Mouse (Mus musculus): Measurements from ENCODE around the gene Ube2b.
A peak's percentile ranks its signal among the peaks of the same experiment; 100 is the strongest.

Ube2b gene

DNA sequence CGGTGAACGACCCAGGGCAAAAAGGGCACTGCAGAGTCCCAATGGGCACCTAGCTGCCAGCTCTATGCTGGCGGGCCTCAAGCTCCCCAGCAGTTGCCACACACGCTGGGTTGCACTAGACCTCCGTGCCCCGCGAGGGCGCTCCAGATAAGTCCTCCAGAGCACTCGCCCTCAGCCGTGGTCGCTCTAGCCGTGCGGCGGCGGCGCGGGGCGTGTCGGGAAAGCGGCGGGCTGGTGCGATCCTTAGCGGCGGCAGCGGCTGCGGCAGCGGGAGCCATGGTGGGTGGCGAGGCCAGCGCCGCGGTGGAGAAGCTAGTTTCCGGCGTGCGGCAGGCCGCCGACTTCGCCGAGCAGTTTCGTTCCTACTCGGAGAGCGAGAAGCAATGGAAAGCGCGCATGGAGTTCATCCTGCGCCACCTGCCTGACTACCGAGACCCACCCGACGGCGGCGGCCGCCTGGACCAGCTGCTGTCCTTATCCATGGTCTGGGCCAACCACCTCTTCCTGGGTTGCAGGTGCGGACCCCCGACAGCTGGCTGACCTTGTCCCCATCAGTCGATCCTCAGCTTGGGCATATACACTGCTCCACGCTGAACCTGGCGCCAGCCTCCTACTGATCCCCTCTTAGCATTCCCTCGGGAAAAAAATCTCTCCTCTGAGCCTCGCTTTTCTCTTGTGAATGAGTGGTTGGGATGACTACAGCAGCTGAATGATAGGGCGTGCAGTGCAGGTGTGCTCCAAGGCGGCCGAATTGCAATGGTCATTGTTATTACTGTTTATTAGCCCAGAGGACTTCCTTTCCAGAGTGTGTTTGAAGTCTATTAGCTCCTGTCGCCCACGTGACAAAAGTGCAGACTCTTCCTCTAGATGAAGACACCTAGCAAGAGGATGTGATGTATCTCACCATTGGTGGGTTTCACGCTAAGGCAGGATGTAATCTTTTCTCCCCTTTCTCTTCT lies 32.8 kb downstream of the Ube2b start, which contains the start of gene Cdkn2aipnl:
Gene Cdkn2aipnl, plus strand, starts transcription at position 219 of the 959 bp plus-strand sequence.
- peak; percentile 97 for DNase-seq (ENCODE audit: low spot score)

DNA sequence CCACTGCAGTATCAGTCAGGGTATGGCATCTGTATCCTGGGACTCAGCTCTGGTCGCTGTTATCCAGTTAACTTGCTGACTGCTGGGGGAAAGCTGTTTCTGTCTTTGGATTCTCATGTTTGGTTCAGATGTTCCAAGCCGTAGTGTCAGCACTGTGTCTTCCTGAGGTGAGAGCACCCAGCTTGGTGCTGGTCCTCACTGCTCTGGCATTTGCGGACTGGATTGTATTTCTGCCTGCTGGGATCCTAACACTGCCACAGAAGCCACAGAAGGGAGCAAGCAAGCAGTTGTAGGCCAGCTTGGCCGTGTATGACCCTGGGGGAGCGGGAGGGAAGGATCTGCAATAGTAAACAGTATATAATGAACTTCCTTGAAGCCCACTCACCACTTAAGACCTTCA lies 33.9 kb downstream of the Ube2b start:
- DNase-seq (ENCODE audit: low spot score), result no peak

DNA sequence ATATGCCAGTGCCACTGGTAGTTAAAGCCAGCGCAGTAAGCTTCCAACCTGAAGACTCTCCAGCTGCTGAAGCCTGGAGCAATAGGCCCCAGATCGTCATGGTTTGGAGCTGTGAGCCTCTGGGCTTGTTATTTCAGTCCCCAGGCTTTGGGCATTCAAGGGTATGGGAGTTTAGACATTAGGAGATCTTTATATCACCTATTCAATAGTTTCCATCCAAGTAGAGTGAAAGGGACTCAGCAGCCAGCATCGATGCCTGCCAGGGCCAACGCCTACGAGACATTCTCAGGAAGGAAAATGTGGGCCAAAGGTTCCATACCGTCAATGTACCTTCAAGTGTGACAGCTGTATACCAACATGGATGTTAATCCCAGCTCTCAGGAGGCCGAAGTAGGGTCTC lies 38.3 kb downstream of the Ube2b start:
- no peak for DNase-seq (ENCODE audit: low spot score)

DNA sequence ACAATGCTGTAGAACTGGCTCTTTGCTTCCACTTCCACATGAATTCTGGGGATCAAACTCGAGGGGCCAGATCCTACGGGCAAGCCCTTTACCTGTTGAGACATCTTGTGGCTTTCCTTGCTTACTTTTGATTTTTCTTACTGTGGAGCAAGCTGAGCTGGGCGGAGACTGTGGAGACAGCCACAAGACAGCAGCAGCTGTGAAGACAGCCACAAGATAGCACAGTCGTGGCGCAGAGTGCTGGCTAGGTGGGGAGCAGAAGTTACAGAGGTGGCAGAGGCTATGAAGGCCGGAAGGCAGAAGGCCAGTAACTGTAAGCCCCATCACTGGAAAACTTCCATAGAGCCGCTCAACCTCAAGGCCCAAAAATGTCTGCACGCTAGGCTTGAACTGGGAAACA lies 38.8 kb downstream of the Ube2b start:
- no peak for DNase-seq (ENCODE audit: low spot score)

DNA sequence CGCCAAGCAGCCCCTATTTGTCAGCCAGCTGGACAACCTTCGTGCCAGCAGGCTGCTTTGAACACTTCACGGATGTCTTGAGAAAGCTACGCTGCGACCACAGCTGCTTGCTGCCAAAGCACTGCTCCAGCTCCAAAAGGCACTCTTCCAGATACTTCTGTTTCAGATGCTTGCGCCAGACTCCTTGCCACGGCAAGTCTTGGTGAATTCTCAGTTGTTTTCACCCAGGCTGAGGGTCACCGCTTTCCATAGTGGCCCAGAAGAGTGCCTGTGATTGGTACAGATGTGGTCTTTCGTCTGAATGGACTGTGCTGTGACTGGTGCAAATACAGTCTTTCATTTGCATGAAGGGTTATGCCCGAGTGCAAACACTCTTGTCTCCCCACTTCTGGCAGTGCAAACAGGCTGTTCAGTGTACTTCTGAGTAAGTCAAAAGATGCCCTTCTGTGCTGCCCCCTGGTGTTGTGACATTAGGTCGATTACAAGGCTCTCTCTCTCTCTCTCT lies 39.5 kb downstream of the Ube2b start:
- no peak for DNase-seq (ENCODE audit: low spot score)

DNA sequence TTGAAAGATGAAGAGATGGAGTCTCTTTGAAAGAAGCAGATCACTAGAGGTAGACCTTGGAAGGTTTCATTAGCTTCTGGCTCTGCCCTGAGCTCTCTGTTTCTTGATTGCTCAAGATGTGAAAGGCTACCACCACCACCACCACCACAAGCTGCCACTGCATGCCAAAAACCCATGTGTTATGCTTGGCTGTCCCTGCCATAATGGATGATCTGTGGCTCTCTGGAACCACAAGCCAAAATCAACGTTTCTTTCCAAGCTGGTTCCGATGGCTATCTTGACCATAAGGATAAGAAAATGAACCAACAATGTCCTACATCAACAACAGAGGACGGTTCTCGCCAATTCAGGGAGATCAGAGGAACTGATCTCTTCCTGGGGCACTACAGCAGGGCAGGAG lies 40.5 kb downstream of the Ube2b start:
- no peak for DNase-seq (ENCODE audit: low spot score)

DNA sequence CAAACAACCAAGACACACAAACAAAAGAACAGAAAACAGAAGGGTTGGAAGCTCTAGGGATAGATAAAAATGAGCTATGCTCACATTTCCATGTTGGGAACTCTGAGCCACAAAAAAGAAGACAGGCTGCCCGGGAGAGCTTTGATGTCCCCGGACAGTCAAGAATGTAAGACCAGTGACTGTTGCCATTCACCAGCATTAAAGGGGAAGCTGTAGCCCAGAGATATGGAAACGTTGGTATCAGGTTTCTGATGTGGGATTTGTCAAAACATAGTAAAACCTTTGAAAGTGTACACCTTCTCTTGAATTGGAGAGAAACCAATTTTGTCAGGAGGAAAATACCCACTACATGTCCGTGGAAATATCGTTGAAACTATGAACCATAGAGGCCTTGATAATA lies 41.1 kb downstream of the Ube2b start:
- DNase-seq (ENCODE audit: low spot score), result no peak

DNA sequence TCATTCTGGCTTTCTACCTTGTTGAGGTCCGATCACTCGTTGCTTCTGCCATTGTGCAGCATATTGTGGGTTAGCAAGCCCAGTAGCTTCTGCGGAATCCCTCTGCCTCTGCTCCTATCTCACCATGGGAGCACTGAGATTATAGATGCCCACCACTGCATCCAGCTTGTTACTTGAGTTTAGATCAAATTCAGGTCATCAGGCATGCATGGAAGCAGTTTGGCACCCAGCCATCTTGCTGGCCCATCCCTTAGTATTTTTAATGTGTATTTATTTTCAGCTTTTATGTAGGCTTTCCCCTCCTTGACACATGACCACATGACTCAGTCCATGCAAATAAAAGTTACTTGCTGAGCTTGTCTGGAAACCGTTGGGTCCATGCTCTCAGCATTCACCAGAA lies 42.8 kb downstream of the Ube2b start:
- no peak for DNase-seq (ENCODE audit: low spot score)

DNA sequence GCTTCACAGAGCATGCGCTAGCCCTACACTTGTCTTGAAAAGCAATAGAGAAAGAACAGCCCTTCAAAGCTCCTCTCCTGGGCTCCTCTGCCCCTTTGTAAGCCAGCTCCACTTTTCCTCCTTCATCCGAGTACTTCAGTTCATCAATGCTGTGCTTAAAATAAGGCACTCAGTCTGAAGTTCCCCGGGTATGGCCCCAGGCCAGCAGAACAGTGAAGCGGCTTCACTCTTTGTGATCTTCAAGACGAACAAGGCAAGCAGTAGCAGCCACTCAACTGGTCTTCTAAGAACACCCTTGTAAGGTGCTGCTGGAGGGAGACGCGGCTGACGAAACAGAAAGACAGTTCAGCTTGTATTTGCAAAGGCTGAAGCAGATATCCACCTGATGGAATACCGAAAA lies 44.5 kb downstream of the Ube2b start:
- DNase-seq (ENCODE audit: low spot score), result no peak

DNA sequence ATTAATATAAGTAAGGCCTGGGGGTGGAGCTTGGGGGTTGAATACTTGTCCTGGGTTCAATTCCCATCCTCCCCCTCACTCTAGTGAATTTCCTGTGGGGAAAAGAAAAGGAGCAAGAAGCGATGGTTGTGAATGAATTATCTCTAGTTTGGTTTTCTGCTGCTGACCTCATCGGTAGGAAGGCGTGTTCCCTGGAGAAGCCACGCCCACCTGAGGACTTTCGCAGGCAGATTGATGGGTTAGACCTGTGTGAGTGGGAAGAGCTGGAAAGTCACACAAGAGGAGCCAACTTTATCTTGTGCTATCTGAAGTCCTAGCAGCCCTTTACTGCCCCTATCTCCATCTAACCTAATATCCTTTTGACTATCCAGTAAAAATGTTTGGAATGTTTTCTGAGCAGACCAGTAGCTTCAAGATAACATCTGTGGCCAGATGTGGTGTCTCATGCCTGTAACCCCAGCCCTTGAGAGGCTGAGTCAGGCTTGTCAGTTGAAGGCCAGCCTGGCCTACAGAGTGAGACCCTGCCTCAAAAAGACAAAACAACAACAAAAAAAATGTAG lies 48.6 kb downstream of the Ube2b start:
- DNase-seq (ENCODE audit: low spot score), result no peak

DNA sequence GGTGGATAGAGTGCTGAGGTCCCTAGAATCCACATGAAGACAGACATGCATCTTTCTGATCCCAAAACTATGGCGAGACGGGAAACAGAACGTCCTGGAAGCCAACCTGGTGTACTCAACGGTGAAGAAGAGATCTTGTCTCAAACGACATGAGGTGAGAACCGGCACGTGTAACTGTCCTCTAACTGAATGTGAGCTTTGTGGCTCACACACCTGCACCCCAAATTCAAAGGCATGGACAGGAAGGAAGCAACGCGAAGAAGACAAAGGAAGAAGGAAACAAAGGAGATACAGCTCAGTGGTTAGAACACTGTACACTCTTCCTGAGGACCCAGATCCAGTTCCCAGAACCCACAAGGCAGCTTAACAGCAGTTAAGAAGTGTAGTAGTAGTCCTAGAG lies 50.6 kb downstream of the Ube2b start:
- DNase-seq (ENCODE audit: low spot score), result no peak

DNA sequence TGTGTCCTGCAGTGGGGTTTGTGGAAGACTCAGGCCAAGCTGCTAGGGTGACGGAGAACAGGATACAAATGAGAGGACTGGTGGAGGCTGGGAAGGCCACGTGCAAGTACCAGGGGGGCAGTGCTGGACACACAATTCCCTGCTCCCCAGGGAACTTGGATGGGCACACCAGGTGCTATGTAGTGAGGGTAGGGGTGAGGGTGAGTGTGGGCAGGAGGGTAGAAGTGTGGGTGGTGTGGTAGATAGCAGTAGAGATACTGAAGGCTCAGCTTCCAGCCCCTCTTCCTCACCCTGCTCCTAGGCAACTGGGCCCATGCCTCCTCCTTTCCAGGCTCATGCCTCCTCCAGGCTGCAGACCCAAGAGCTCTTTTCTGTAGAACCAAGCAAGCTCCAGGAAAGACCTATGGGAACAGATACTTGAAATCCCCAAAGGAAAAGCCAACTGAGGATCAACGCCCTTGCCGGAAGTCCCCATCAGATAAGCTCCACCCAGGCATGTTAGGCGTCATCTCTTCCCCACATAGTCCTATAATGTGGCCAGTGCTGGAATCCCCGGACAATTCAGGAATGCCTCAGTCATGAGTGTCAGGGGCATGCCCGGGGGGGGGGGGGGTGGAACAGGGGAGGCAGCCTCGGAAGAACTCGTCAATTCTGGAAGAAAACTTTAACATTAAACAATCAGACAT lies 51.3 kb downstream of the Ube2b start:
- no peak for DNase-seq (ENCODE audit: low spot score)

DNA sequence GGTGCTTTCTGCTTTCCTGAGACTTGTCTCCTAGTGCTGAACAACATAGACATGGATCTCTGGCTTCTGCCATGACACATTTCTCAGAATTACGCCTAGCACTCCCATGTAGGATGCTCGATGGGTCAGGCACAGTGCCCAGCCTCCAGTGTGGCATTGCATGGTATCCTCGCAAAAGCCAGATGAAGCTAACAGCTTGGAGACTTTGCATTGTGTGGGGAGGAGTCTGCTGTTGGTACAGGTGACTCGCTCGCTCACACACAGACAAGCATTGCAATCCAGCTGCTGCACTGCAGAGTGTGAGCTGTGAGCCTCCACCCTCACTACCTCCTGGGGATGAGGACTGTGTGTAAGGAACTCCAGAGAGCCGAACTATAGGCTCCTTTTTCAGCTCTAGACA lies 54.4 kb downstream of the Ube2b start:
- DNase-seq (ENCODE audit: low spot score), result no peak

DNA sequence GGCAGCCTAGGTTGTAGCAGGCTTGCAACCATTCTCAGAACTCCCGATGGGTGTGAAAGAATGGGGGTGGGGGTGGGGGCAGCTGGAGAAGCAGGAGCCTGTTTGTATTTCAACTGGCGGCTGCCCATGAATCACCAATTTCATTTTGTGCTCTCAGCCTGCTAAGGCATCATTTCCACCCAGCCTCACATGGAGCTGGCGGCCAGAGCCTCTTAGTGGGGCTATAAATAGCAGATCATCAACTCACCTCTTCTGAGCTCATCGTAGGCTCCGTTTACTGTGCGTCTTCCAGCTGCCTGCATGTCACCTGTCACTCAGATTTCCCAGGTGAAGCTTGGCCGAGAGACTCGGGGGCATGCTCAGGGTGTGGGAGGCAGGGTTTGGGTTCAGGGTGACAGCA lies 55.0 kb downstream of the Ube2b start:
- DNase-seq (ENCODE audit: low spot score), result no peak

DNA sequence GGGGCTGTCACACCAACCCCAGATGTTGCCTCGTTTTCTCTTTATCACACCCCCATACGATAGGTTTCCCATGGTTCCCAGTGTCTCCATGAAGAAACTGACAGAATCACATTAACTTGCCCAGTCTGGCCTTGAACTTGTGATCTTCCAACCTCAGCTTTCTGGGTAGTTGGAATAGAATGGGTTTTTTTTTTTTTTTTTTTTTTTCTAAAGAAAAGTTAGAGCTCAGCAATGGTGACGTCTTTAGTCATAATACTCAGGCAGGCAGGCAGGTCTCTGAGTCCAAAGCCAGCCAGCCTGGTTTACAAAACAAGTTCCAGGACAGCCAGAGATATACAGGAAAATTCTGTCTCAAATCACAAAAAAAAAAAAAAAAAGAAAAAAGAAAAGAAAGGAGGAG lies 56.3 kb downstream of the Ube2b start:
- DNase-seq (ENCODE audit: low spot score), result no peak

DNA sequence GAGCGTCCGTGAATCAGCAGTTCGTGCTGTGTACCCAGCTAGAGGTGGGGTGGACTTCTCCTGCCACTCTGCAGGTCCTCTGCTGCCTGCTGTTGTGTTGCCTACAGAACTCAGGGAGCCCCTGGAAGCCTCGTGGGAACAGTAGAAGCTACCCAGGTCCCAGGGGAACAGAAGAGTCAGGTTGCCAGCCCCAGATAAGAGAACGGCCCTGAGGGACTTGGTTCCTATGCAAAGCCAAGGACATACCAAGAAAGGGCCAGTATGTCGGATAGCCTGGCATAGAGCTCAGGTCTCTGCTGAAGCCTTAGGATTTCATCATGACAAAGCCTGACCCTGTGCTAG lies 57.1 kb downstream of the Ube2b start:
- no peak for DNase-seq (ENCODE audit: low spot score)

DNA sequence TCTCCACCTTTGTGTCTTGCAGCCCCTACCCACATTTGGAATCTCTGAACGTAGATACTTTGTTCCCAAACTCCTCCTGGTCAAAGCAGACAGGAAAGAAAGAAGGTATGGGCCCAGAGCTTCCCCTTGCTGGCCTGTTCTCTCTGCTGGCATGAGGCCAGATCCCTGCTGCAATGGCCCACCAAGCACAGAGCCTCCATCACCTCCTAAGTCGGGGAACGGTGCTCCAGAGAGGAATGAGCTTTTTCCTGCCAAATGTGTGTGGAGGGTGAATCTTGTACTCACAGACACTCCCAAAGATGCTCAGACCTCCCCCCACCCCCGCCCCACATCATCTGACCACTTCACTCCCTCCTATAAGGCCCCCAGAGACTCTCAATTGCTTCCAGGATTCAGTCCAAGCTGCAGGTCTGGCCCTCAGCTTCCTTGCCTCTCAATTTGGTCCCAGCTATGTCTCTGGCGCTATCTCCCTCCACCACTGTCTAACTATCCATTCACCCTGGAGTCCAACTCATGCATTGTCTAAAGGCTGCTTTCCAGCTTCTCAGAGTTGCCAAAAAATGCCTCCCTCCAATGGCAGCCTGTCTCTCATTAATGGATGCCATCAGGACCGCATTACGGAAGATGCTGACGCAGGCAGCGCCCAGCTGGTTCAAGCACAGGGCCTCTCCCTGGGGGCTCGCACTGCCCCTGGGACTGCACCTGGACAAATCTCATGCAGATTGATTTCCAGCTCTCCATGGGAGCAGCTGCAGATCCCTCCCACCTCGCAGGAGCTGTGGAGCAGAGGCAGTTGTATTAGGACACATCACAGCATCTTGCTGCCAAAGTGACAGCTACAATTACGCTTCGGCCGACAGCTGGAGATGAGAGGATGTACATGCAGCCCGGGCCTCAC lies 57.7 kb downstream of the Ube2b start:
- DNase-seq (ENCODE audit: low spot score), result no peak

DNA sequence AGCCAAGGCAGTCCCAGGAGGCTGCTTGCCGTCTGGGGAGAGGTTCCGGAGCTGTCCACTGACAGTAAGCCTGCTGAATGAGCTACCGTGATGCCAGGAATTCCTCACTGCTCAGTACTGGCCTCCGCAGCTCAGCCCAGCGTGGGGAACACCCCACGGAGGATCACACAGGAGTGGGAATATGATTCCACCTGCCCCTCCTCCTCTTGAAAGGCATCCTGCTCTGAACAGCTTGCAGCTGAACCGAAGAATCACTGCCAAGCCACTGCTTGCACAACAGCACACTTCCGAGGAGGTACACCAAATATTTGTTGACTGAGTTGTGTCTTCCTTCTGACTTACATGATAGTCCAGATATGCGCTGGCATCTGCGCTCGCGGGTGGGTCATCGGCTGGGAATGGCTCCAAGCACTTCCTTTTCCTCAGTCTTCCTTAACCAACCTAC lies 60.0 kb downstream of the Ube2b start:
- no peak for DNase-seq (ENCODE audit: low spot score)

DNA sequence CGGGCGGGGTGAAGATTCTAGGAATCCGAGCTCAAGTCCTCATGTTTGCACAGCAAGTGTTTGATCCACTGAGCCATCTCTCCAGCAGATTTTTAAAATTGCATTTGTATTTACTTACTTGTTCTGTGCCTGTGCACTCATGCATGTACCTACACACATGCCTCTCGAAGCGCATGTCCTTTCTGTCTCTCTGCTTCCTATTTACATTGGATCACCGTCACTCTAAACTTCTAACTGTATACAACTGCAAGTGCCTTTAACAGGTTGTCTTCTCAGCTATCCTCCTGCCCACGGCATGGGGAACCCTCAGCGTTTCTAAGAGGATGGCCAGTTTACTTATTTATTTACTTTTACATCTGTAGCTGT lies 61.0 kb downstream of the Ube2b start:
- no peak for DNase-seq (ENCODE audit: low spot score)

DNA sequence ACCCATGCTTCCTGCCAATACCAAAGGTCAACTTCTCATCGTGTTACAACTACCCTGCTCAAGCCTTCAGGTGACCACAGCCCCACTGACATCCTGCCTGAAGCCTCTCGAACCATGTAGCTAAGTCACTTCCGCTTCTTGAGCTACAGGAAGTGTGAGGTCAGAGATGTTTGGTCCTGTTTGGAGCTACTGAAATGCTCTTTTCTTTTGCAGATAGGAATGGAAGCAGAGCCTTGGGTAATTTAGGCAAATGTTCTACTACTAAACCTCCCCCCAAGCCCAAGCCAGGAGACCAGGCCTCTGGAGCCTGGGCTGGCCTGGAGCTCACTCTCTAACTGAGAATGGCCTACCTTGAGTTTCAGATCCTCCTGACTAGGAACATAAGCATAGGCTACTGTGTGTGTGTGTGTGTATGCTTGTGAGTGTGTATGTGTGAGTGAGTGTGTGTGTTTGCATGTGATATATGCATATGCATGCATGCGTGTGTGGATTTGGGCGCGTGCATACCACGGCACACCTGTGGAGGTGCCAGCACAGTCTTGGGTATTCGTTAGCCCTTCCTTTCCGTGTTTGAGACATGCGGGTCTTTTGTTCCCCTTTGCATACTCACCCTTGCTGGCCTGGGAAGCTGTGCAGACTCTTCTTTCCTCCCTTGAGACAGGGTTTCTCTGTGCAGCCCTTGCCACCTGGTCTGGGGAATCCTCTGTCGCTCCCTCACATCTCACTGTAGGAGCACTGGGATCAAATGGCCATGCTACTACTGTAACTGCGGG lies 61.6 kb downstream of the Ube2b start:
- DNase-seq (ENCODE audit: low spot score), result no peak

DNA sequence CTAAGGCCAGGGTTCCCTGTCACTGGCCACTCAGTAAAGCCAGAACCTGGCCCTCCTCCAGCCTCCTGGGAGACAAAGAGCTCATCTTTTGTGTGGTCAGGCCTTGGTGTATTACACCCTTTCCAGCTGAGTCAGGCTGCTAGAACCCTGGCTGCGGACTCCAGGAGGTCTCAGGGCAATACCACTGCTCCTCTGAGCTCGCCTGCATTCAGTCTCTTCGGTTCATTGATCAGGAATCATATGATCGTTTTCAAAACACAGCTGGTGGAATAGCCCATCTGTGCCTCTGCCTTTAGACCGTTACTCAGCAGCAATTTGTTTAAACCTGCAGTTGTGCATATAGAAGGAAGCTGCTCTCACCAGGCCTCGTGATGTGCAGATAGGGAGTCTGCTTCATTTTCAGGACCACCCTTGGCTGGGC lies 63.2 kb downstream of the Ube2b start:
- DNase-seq (ENCODE audit: low spot score), result no peak
